Mouse (Mus musculus): ENCODE results near the gene Btbd18. TPM values are rescaled to one million over a fixed set of nuclear protein-coding genes. Genes with fewer than 3 reads are reported as not detected.
A peak's percentile ranks its signal among the peaks of the same experiment; 100 is the strongest.

The Btbd18 gene
- polyA plus RNA-seq, 1 experiment, result not detected

- DNase-seq (ENCODE audit: low spot score), result no peak
Measured at GRCm38 (mm10) chr2:84703497-84703896, 44.6 kb downstream of the Btbd18 start.

GRCm38 (mm10) chr2:84704329-84704728 lies 45.5 kb downstream of the Btbd18 start:
- no peak for DNase-seq (ENCODE audit: low spot score)

- DNase-seq (ENCODE audit: low spot score), result no peak
Measured at GRCm38 (mm10) chr2:84705295-84705694, 46.4 kb downstream of the Btbd18 start.

- no peak for DNase-seq (ENCODE audit: low spot score)
Measured at GRCm38 (mm10) chr2:84707523-84707922, 48.6 kb downstream of the Btbd18 start.

- DNase-seq (ENCODE audit: low spot score), result no peak
Measured at GRCm38 (mm10) chr2:84711898-84712297, 53.0 kb downstream of the Btbd18 start.

GRCm38 (mm10) chr2:84714422-84714810 lies 55.5 kb downstream of the Btbd18 start:
- no peak for DNase-seq (ENCODE audit: low spot score)

- peak; percentile 98 for DNase-seq (ENCODE audit: low spot score)
Measured at GRCm38 (mm10) chr2:84714811-84715561, 56.1 kb downstream of the Btbd18 start, which contains the start of gene Zdhhc5. Gene Zdhhc5 (minus strand): TSS chr2:84715180.

- DNase-seq (ENCODE audit: low spot score), result peak; percentile 63
Measured at GRCm38 (mm10) chr2:84715562-84716361, 56.9 kb downstream of the Btbd18 start.

GRCm38 (mm10) chr2:84716423-84717355 lies 57.8 kb downstream of the Btbd18 start:
- no peak for DNase-seq (ENCODE audit: low spot score)

GRCm38 (mm10) chr2:84717357-84717756 lies 58.5 kb downstream of the Btbd18 start:
- DNase-seq (ENCODE audit: low spot score), result no peak

Other genes starting within 250 kb of the Btbd18 start
- gene Calcrl, start 233.7 kb upstream of the Btbd18 start, polyA plus RNA-seq (2012; rRNA removed), result 23.0 and 24.8 TPM in 2 replicates
- gene Tfpi, start 182.3 kb upstream of the Btbd18 start, polyA plus RNA-seq (2012; rRNA removed), result 19.3 and 21.8 TPM in 2 replicates
- 85.0 and 89.4 TPM in 2 replicates for gene Ctnnd1, start 8.3 kb upstream of the Btbd18 start, polyA plus RNA-seq (2012; rRNA removed)
- 46.1 and 59.1 TPM in 2 replicates for gene Selenoh, start 11.7 kb downstream of the Btbd18 start, polyA plus RNA-seq (2012; rRNA removed)
- gene Gm28635, start 19.0 kb downstream of the Btbd18 start, polyA plus RNA-seq (2012; rRNA removed), result not detected in 2 replicates
- 18.3 and 20.1 TPM in 2 replicates for gene Med19, start 19.3 kb downstream of the Btbd18 start, polyA plus RNA-seq (2012; rRNA removed)
- 63.6 and 67.7 TPM in 2 replicates for gene Tmx2, start 20.1 kb downstream of the Btbd18 start, polyA plus RNA-seq (2012; rRNA removed)
- 41.3 and 46.0 TPM in 2 replicates for gene Zdhhc5, start 56.1 kb downstream of the Btbd18 start, polyA plus RNA-seq (2012; rRNA removed)
- gene Clp1, start 68.3 kb downstream of the Btbd18 start, polyA plus RNA-seq (2012; rRNA removed), result 15.4 and 20.7 TPM in 2 replicates
- gene Ypel4, start 75.0 kb downstream of the Btbd18 start, polyA plus RNA-seq (2012; rRNA removed), result 17.0 and 17.5 TPM in 2 replicates
- 3.1 and 3.2 TPM in 2 replicates for gene Gm19426, start 84.6 kb downstream of the Btbd18 start, polyA plus RNA-seq (2012; rRNA removed)
- gene Serping1, start 116.4 kb downstream of the Btbd18 start, polyA plus RNA-seq (2012; rRNA removed), result 711 and 879 TPM in 2 replicates
- gene Ube2l6, start 139.7 kb downstream of the Btbd18 start, polyA plus RNA-seq (2012; rRNA removed), result 36.2 and 36.3 TPM in 2 replicates
- not detected in 2 replicates for gene Smtnl1, start 163.6 kb downstream of the Btbd18 start, polyA plus RNA-seq (2012; rRNA removed)
- 35.0 and 47.5 TPM in 2 replicates for gene Timm10, start 167.9 kb downstream of the Btbd18 start, polyA plus RNA-seq (2012; rRNA removed)
- gene Slc43a1, start 179.8 kb downstream of the Btbd18 start, polyA plus RNA-seq (2012; rRNA removed), result 11.4 and 12.6 TPM in 2 replicates
- 1.4 and 1.6 TPM in 2 replicates for gene Rtn4rl2, start 227.6 kb downstream of the Btbd18 start, polyA plus RNA-seq (2012; rRNA removed)